In genomic region chr6:136792884-136793758, GRCm38 (mm10) we compare ENCODE assay signal across 9 mouse cellular contexts. TPM values are rescaled to one million over a fixed set of nuclear protein-coding genes. Genes with fewer than 3 reads are reported as not detected.
A peak's percentile ranks its signal among the peaks of the same experiment; 100 is the strongest.
DNase-seq lines count a peak whose midpoint lies in the region; ATAC-seq and TF ChIP-seq lines count a peak whose summit lies in the region.
"Had no signal": no experiment of that assay in that cellular context is flagged by ENCODE, and none has a peak within 500 bp of the region (broad histone marks: within the 10 kb centered on the region; RNA-seq: fewer than 3 reads in every experiment).

No protein-coding gene starts in this region.

- H3K4me3 ChIP-seq in gastrocnemius, adult 2 months: peak overlapping the region; percentile 54

- no peak overlapping the region for H3K27ac ChIP-seq in gastrocnemius, adult 2 months

- no peak for DNase-seq in gastrocnemius, adult 2 months
- no peak for DNase-seq in gastrocnemius, postnatal 10 days
- DNase-seq in layer of hippocampus, adult 11-12 months (ENCODE audit: low spot score): no peak
- DNase-seq in adipocyte (ENCODE audit: low spot score): no peak
- DNase-seq in cerebellum, adult 11-12 months: no peak
- DNase-seq: kidney, adult 9 months had no signal

- peak; percentile 47 for ATAC-seq in CD4-positive, CD25-positive, alpha-beta regulatory T cell, adult 4 months
- ATAC-seq in hematopoietic stem cell, adult 5-6 weeks (replicated peaks in 1 of 2; ENCODE audit: insufficient read depth in 1 of 2, low FRiP score in 2 of 2, low TSS enrichment in 1 of 2, low read depth in 1 of 2, poor library complexity in 2 of 2, severe bottlenecking in 2 of 2): peak; percentile 43 to 58; a peak in 3 of 4 replicates
- ATAC-seq in megakaryocyte, adult 5-6 weeks (ENCODE audit: poor library complexity, severe bottlenecking): peak; percentile 53

- intact Hi-C loops in gastrocnemius, adult 2 months (cut with DNase I): no loop called here

- TF ChIP-seq CTCF in gastrocnemius, adult 2 months (IDR thresholded peaks at IDR 0.05): no peak

RNA-seq across cellular contexts. Expression of gene Hist4h4, which starts 11.1 kb away (rescaled TPM):
- total RNA-seq in gastrocnemius, adult 2 months (2021): 1 to 10 TPM; 4.2 to 4.5 TPM
- 10 to 100 TPM; 19.9 to 21.8 TPM for total RNA-seq in gastrocnemius, postnatal 10 days (2021)
- polyA plus RNA-seq in CD4-positive, CD25-positive, alpha-beta regulatory T cell, adult 4 months (2017; shearing (Covaris generic)): 1 to 10 TPM; 1.0 to 1.7 TPM
- 14.3 and 32.2 TPM in 2 replicates for total RNA-seq in hematopoietic stem cell, adult 5-6 weeks (2017)
- 17.5 and 18.6 TPM in 2 replicates for total RNA-seq in megakaryocyte, adult 5-6 weeks (2015)
- total RNA-seq in megakaryocyte, adult 5-6 weeks (2017): 27.1 and 30.5 TPM in 2 replicates

RNA-seq across cellular contexts. Expression of gene Gucy2c, which starts 11.6 kb away (rescaled TPM):
- not detected for total RNA-seq in gastrocnemius, adult 2 months (2021)
- total RNA-seq in gastrocnemius, postnatal 10 days (2021): not detected
- not detected for polyA plus RNA-seq in CD4-positive, CD25-positive, alpha-beta regulatory T cell, adult 4 months (2017; shearing (Covaris generic))
- total RNA-seq in hematopoietic stem cell, adult 5-6 weeks (2017): 0.20 TPM in 1 of 2 replicates, not detected in the other
- 0.27 TPM in 1 of 2 replicates, not detected in the other for total RNA-seq in megakaryocyte, adult 5-6 weeks (2015)
- total RNA-seq in megakaryocyte, adult 5-6 weeks (2017): 0.11 TPM in 1 of 2 replicates, not detected in the other

RNA-seq across cellular contexts. Expression of gene H2afj, which starts 14.9 kb away (rescaled TPM):
- 10 to 100 TPM; 12.4 to 13.8 TPM for total RNA-seq in gastrocnemius, adult 2 months (2021)
- total RNA-seq in gastrocnemius, postnatal 10 days (2021): 10 to 100 TPM; 16.3 to 17.6 TPM
- polyA plus RNA-seq in CD4-positive, CD25-positive, alpha-beta regulatory T cell, adult 4 months (2017; shearing (Covaris generic)): 10 to 100 TPM; 73.4 to 92.2 TPM
- total RNA-seq in hematopoietic stem cell, adult 5-6 weeks (2017): 40.8 and 49.8 TPM in 2 replicates
- total RNA-seq in megakaryocyte, adult 5-6 weeks (2015): 45.2 and 62.1 TPM in 2 replicates
- 40.5 and 48.4 TPM in 2 replicates for total RNA-seq in megakaryocyte, adult 5-6 weeks (2017)

RNA-seq across cellular contexts. Expression of gene BC049715, which starts 34.3 kb away (rescaled TPM):
- under 1 TPM in 1 of 2 experiments, not detected in 1; 0.28 TPM for total RNA-seq in gastrocnemius, adult 2 months (2021)
- total RNA-seq in gastrocnemius, postnatal 10 days (2021): under 1 TPM; 0.38 to 0.65 TPM
- polyA plus RNA-seq in CD4-positive, CD25-positive, alpha-beta regulatory T cell, adult 4 months (2017; shearing (Covaris generic)): 1 to 10 TPM; 2.1 to 5.2 TPM
- 1.8 and 3.9 TPM in 2 replicates for total RNA-seq in hematopoietic stem cell, adult 5-6 weeks (2017)
- 0.45 and 1.0 TPM in 2 replicates for total RNA-seq in megakaryocyte, adult 5-6 weeks (2015)
- 1.1 and 1.3 TPM in 2 replicates for total RNA-seq in megakaryocyte, adult 5-6 weeks (2017)

RNA-seq across cellular contexts. Expression of gene Wbp11, which starts 34.9 kb away (rescaled TPM):
- total RNA-seq in gastrocnemius, adult 2 months (2021): 10 to 100 TPM; 48.4 to 54.7 TPM
- 10 to 100 TPM; 64.9 to 69.1 TPM for total RNA-seq in gastrocnemius, postnatal 10 days (2021)
- 10 to 100 TPM; 58.3 to 63.6 TPM for polyA plus RNA-seq in CD4-positive, CD25-positive, alpha-beta regulatory T cell, adult 4 months (2017; shearing (Covaris generic))
- total RNA-seq in hematopoietic stem cell, adult 5-6 weeks (2017): 48.6 and 59.2 TPM in 2 replicates
- total RNA-seq in megakaryocyte, adult 5-6 weeks (2015): 70.9 and 71.0 TPM in 2 replicates
- total RNA-seq in megakaryocyte, adult 5-6 weeks (2017): 35.1 and 42.6 TPM in 2 replicates
